Mouse (Mus musculus) intestine, embryonic 15.5 days (tissue): Measurements from ENCODE around the gene Mrpl58. TPM values are rescaled to one million over a fixed set of nuclear protein-coding genes. Genes with fewer than 3 reads are reported as not detected.

Experiments used
- ATAC-seq: fragments of 200-750 bp; cut with Nextera tagmentation; 2 replicates; pipeline ENCODE4 v1.8.0; 2017; ENCODE audit warnings: moderate TSS enrichment, moderate library complexity
- H3K27ac ChIP-seq: fragments of 300-500 bp; sonication (generic); 2 replicates; pipeline ENCODE4 v1.5.1; 2015; ENCODE audit warnings: mild to moderate bottlenecking, inconsistent platforms
- H3K27me3 ChIP-seq: fragments of 300-500 bp; sonication (generic); replicated peaks from 2 replicates; pipeline ENCODE4 v1.6.1; 2015; ENCODE audit warnings: inconsistent platforms
- H3K36me3 ChIP-seq: fragments of 300-500 bp; sonication (generic); 2 replicates; pipeline ENCODE4 v1.6.1; 2015; ENCODE audit warnings: inconsistent platforms
- H3K4me1 ChIP-seq: fragments of 300-500 bp; sonication (generic); replicated peaks from 2 replicates; pipeline ENCODE4 v1.6.1; 2015; ENCODE audit warnings: inconsistent platforms
- H3K4me2 ChIP-seq: fragments of 300-500 bp; sonication (generic); replicated peaks from 2 replicates; pipeline ENCODE4 v1.6.1; 2015; ENCODE audit warnings: mild to moderate bottlenecking, inconsistent platforms
- H3K4me3 ChIP-seq: fragments of 300-500 bp; sonication (generic); replicated peaks from 2 replicates; pipeline ENCODE4 v1.5.1; 2015; ENCODE audit warnings: inconsistent platforms
- H3K9ac ChIP-seq: fragments of 300-500 bp; sonication (generic); 2 replicates; pipeline ENCODE4 v1.6.1; 2015; ENCODE audit warnings: inconsistent platforms
- H3K9me3 ChIP-seq: fragments of 300-500 bp; sonication (generic); 2 replicates; pipeline ENCODE4 v1.6.1; 2016; ENCODE audit warnings: inconsistent platforms
- WGBS: fragments of 180-500 bp; shearing (Covaris S2); methylation state at CpG from one replicate; pipeline ENCODE4 v1.1.7; 2015; 5-methylcytosine and 5-hydroxymethylcytosine counted together
- polyA plus RNA-seq: library from polyadenylated mRNA; unstranded; fragments of >200 nt; fragmentation: Nextera tagmentation; extraction: Ambion mirVana; gene quantifications from 2 replicates; pipeline ENCODE4 v1.2.1, GENCODE M21; 2015

Mrpl58 gene
- polyA plus RNA-seq, 1 experiment from 2014 or later = 187 TPM

- ATAC-seq = no peak
- peaks cover 10% of the 10 kb centered on the region for H3K27me3 ChIP-seq
- H3K9ac ChIP-seq = no peak overlapping the region
- no peak overlapping the region for H3K4me3 ChIP-seq
- peaks cover 12% of the 10 kb centered on the region for H3K4me1 ChIP-seq
- no peaks in the 10 kb centered on the region for H3K36me3 ChIP-seq
- H3K9me3 ChIP-seq = no peaks in the 10 kb centered on the region
- no peak overlapping the region for H3K4me2 ChIP-seq
- WGBS = 60% methylated on average over 1 of the region's 1 CpGs
- no peak overlapping the region for H3K27ac ChIP-seq
Measured at GRCm38 (mm10) chr11:115372015-115372414, 31.5 kb upstream of the Mrpl58 start.

- ATAC-seq = no peak
- WGBS = 52% methylated on average over 2 of the region's 2 CpGs
- Histone ChIP-seq H3K9me3 (no peaks in the 10 kb centered on the region), H3K4me3 (no peak overlapping the region), H3K4me2 (no peak overlapping the region), H3K27me3 (peaks cover 3% of the 10 kb centered on the region), H3K9ac (no peak overlapping the region), H3K36me3 (no peaks in the 10 kb centered on the region), H3K4me1 (peaks cover 7% of the 10 kb centered on the region), H3K27ac (no peak overlapping the region)
Measured at GRCm38 (mm10) chr11:115372737-115373136, 30.8 kb upstream of the Mrpl58 start.

DNA sequence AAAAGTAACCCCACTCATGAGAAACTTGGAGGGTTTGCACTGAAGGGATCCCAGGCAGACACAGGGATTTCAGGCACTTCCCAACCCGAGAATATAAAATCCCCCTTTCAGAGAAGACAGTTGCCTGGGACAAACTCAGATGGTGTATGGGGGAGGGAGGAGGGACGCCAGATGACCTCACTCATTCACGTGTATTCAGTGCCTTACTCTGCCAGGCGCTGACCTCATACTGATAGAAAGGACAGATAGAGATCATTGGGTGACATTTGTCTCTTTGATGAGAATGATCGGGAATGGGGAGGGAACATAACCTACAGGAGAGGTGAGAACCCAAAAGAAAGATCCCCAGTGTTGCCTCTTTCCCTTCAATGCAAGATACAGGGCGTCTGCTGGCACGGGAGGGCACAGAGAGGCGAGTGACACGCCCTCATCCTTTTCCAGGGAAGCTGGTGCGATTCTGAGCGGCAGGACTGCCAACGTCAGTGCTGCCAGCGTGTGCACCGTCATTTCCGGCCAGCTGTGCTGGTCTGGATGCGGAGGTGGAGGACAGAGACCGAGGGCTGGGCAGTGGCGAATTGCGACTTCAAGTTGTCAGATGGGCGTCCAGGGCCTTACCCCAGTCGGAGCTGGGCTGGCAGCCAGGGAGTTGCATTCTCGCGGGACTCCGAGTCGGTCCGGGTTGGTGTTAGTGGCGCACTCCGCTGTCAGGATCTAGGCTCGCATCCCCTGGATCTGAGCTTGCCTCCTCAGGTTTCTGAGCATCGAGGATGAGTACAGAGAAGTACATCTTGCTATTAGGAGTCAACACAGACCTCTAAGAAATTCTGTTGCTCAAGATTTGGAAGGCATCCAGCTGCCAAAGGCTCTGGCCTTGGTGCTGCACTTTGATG is 29.5 kb upstream of the Mrpl58 start:
- Histone ChIP-seq H3K4me1 (peaks cover 6% of the 10 kb centered on the region), H3K9ac (peak overlapping the region; percentile 49), H3K36me3 (no peaks in the 10 kb centered on the region), H3K27me3 (peaks cover 3% of the 10 kb centered on the region; the same call in 1 of the 2 replicates), H3K4me3 (peak overlapping the region; percentile 34), H3K9me3 (no peaks in the 10 kb centered on the region), H3K27ac (no peak overlapping the region), H3K4me2 (peak overlapping the region; percentile 78)
- ATAC-seq = peak; percentile 48; the same call in 1 of the 2 replicates
- 2% methylated on average over 30 of the region's 30 CpGs for WGBS

DNA sequence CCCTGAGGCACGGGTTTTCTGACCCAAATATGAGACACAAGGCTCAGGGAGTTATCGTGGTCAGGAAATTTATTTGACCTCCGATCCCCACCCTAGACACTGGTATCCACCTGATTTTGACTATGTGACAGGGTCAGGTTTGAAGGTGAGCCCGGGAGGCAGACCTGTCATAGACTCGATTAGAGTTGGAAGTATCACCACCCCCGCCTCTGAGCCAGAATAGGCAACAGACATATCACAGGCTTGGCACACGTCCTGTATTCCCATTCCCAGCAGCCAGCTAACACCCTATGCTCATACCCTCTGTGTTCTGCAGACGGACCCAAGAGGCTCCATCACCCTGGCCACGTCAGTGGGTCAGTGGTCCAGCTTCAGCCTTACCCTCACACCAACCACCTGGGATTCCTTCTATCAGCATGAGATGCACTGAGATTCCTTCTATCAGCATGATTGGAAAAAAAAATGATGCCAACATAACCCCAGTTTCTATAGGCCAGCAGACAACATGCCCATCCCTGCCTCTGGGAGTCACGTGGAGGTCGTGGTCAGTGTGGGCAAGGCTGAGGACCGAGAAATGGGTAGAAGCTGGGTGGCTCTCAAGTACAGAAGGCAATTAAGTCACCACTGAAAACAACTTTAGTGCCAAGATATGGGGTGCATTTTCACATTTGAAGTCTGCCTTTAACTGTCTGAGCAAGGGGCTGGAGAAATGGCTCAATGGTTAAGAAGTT is 28.7 kb upstream of the Mrpl58 start:
- no peak for ATAC-seq
- Histone ChIP-seq H3K9ac (no peak overlapping the region), H3K9me3 (no peaks in the 10 kb centered on the region), H3K4me1 (peaks cover 6% of the 10 kb centered on the region), H3K4me2 (peak overlapping the region; percentile 78; the same call in 1 of the 2 replicates), H3K4me3 (peak overlapping the region; percentile 34; the same call in 1 of the 2 replicates), H3K36me3 (no peaks in the 10 kb centered on the region), H3K27me3 (peaks cover 3% of the 10 kb centered on the region; the same call in 1 of the 2 replicates), H3K27ac (no peak overlapping the region)
- WGBS = 63% methylated on average over 12 of the region's 12 CpGs

DNA sequence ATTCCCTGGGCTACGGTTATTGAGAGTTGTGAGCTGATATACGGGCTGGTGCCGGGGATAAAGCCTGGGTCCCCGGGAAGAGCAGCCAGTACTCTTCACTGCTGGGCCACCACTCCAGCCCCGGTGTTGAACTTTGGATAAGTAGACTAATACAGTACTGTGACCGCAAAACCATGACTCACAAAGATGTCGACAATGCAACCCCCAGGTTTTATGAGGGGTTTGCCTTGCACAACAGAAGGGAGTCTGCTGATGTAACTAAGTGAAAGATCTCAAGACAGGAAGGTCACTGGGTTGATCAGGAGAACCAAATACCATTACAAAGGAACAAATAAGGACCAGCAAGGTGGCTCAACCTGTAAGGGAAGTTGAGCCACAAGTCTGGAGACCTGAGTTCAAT is 26.8 kb upstream of the Mrpl58 start:
- no peaks in the 10 kb centered on the region for H3K36me3 ChIP-seq
- no peak overlapping the region for H3K27ac ChIP-seq
- no peak for ATAC-seq
- H3K27me3 ChIP-seq = 0 out of 2 replicates have a peak, but pooled peaks cover 3% of the 10 kb centered on the region
- no peak overlapping the region for H3K4me3 ChIP-seq
- no peaks in the 10 kb centered on the region for H3K9me3 ChIP-seq
- H3K4me1 ChIP-seq = peaks cover 6% of the 10 kb centered on the region
- no peak overlapping the region for H3K4me2 ChIP-seq
- H3K9ac ChIP-seq = no peak overlapping the region
- WGBS = 55% methylated on average over 7 of the region's 7 CpGs

- H3K4me3 ChIP-seq = no peak overlapping the region
- no peak overlapping the region for H3K9ac ChIP-seq
- peaks cover 6% of the 10 kb centered on the region for H3K4me1 ChIP-seq
- no peaks in the 10 kb centered on the region for H3K36me3 ChIP-seq
- H3K9me3 ChIP-seq = no peaks in the 10 kb centered on the region
- no peak overlapping the region for H3K27ac ChIP-seq
- no peak for ATAC-seq
- H3K4me2 ChIP-seq = no peak overlapping the region
- 86% methylated on average over 4 of the region's 4 CpGs for WGBS
- H3K27me3 ChIP-seq = 0 out of 2 replicates have a peak, but pooled peaks cover 3% of the 10 kb centered on the region
Measured at GRCm38 (mm10) chr11:115377254-115377653, 26.3 kb upstream of the Mrpl58 start.

DNA sequence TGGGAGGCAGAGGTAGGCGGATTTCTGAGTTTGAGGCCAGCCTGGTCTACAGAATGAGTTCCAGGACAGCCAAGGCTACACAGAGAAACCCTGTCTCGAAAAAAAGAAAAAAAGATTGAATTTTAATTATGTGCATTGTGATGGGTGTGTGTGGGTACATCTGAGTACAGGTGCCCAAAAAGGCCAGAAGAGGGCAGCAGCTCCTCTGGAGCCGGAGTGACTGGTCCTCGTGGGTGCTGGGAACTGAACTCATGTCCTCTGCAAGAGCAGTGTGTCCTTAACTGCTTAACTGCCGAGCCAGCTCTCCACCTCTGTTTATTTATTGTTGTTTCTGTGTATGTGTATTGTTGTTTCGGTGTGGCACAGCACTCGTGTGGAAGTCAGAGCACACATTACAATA is 25.7 kb upstream of the Mrpl58 start:
- ATAC-seq = no peak
- Histone ChIP-seq H3K9me3 (no peaks in the 10 kb centered on the region), H3K27ac (no peak overlapping the region), H3K36me3 (no peaks in the 10 kb centered on the region), H3K9ac (no peak overlapping the region), H3K27me3 (0 out of 2 replicates have a peak, but pooled peaks cover 3% of the 10 kb centered on the region), H3K4me1 (peaks cover 11% of the 10 kb centered on the region), H3K4me3 (no peak overlapping the region), H3K4me2 (no peak overlapping the region)
- 87% methylated on average over 7 of the region's 7 CpGs for WGBS

DNA sequence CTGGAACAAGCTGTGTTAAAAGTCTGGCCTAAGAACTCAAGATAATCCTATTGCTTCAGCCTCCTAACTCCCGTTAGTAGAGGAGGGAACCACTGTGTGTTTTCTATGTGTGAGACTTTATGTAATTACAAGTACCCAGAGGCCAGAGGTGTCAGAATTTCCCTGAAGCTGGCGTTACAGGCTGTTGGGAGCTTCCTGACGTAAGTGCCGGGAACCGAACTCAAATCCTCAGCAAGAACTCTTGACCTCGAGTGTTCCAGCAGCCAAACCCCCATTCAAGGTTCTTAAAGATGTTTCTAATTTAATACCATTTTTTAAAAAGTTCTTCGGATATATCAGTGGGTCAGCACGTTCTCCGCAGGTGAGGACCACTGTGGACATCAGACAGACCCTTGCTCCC is 22.3 kb upstream of the Mrpl58 start:
- H3K27ac ChIP-seq = peak overlapping the region; percentile 66; the same call in 1 of the 2 replicates
- peaks cover 21% of the 10 kb centered on the region for H3K4me1 ChIP-seq
- peak overlapping the region; percentile 82 for H3K4me3 ChIP-seq
- H3K9me3 ChIP-seq = no peaks in the 10 kb centered on the region
- H3K4me2 ChIP-seq = peak overlapping the region; percentile 91
- no peaks in the 10 kb centered on the region for H3K27me3 ChIP-seq
- ATAC-seq = no peak
- no peaks in the 10 kb centered on the region for H3K36me3 ChIP-seq
- 14% methylated on average over 9 of the region's 9 CpGs for WGBS
- peak overlapping the region; percentile 34; the same call in 1 of the 2 replicates for H3K9ac ChIP-seq

DNA sequence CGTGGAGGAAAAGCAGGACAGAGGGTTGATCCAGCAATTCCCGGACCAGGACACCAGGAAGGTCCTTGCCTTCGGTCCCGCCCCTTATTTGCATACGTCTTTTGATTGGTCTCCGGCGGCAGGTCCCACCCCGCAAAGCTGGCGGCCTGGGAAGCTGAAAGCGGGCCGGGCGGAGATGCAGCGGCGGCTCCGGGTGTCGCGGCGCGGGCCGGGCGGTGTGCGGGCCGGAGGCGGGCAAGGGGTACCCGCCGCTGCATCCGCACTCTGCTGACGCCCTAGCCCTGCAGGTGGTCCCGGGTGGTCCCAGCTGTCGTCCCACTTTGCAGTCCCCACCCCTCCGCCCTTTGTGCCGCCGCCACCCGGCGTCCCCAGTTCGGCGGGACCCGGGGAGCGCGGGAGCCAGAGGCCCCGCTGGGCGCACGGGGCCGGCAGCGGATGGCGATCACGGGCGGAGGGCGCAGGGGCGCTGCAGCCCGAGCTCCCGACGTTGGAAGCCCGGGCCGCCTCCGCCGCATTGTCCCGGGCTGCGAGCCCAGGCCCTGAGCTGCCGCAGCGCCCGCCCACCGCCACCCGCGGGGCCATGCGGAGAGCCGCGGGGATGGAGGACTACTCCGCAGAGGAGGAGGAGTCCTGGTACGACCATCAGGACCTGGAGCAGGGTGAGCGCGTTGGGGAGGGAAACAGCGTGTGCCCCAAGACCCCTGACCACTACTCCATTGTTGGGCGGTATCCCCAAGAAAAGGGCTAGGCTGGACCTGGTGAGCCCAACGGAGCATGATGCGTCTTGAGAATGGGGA is 21.6 kb upstream of the Mrpl58 start, which contains the start of gene Cdr2l:
Gene Cdr2l (plus strand): TSS at position 174 of the 797 bp plus-strand sequence.
- H3K27ac ChIP-seq = peak within 1 kb of the TSS; percentile 91
- H3K4me3 ChIP-seq = peak within 1 kb of the TSS; percentile 82
- H3K9me3 ChIP-seq = no peaks in the 10 kb centered on the region
- H3K36me3 ChIP-seq = no peaks in the 10 kb centered on the region
- peak; percentile 96 for ATAC-seq
- under 1% methylated on average over 76 of the region's 76 CpGs for WGBS
- peak within 1 kb of the TSS; percentile 87 for H3K9ac ChIP-seq
- peaks cover 21% of the 10 kb centered on the region for H3K4me1 ChIP-seq
- peak within 1 kb of the TSS; percentile 91 for H3K4me2 ChIP-seq
- H3K27me3 ChIP-seq = no peaks in the 10 kb centered on the region

GRCm38 (mm10) chr11:115382891-115383290 is 20.7 kb upstream of the Mrpl58 start:
- Histone ChIP-seq H3K4me1 (peaks cover 21% of the 10 kb centered on the region), H3K9me3 (no peaks in the 10 kb centered on the region), H3K27ac (no peak overlapping the region), H3K4me3 (peak overlapping the region; percentile 82), H3K36me3 (no peaks in the 10 kb centered on the region), H3K27me3 (no peaks in the 10 kb centered on the region), H3K9ac (peak overlapping the region; percentile 87; the same call in 1 of the 2 replicates), H3K4me2 (peak overlapping the region; percentile 91)
- 32% methylated on average over 5 of the region's 5 CpGs for WGBS
- ATAC-seq = no peak

DNA sequence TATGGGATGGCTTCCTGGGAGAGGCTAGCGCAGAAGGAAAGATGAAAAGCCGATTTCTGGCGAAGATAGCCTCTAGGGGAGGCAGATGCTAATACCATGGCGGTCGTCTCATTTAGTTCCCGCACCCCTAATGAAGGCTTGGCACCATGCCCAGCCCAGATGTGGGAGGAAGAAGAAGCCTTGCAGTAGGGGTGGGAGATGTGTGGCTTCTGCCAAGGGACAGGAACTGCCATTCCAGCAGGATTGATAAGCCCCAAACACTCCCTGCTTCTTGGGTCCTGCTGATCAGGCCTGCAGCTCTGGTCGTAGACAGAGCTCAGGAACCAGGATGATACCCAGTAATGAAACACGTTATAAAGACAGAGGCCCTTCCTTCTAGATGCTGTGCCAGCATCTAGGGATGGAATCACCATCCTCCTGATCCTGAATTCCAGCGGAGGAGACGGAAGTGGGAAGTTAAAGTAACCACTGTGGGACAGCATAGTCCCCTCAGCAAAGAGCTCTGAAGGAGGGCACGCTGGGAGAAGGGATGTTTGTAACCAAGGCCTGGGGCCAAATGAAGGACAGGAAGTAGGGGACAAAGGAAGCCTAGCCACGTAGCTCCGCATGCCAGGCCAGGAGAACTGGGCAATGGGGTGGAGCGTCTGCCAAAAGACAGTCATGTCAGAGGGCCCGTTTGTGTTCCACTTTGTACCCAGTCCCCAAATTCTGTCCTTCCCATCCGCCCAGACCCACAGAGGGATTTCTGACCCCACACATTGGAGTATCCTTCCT is 19.7 kb upstream of the Mrpl58 start:
- H3K4me1 ChIP-seq = peaks cover 21% of the 10 kb centered on the region
- no peaks in the 10 kb centered on the region for H3K36me3 ChIP-seq
- peak overlapping the region; percentile 44 for H3K27ac ChIP-seq
- no peak for ATAC-seq
- no peaks in the 10 kb centered on the region for H3K27me3 ChIP-seq
- WGBS = 55% methylated on average over 16 of the region's 16 CpGs
- H3K4me3 ChIP-seq = 0 out of 2 replicates have a peak overlapping the region, but pooled peaks have one; percentile 1
- H3K4me2 ChIP-seq = peak overlapping the region; percentile 91
- no peaks in the 10 kb centered on the region for H3K9me3 ChIP-seq
- peak overlapping the region; percentile 17; the same call in 1 of the 2 replicates for H3K9ac ChIP-seq
